Mouse (Mus musculus): ENCODE measurements at regions not wholly inside any gene's neighbourhood (a gene's known extent, or its start where the extent isn't known, plus 50 kb on each side); places are given as distances from the start of the nearest gene placed in this dataset.

- no peak for ATAC-seq (replicated peaks; ENCODE audit: low FRiP score, low TSS enrichment, low read depth)
These were observed 76.9 kb upstream of the Rfx3 start for GRCm38 (mm10) chr19:28087607-28088546.

GRCm38 (mm10) chr19:28070386-28070785 lies 59.4 kb upstream of the Rfx3 start:
- no peaks in the 10 kb centered on the region for H3K27me3 ChIP-seq (replicated peaks; ENCODE audit: control insufficient read depth, insufficient read depth, low read length)
- H3K27ac ChIP-seq (ENCODE audit: low read depth): no peak overlapping the region
- no peak overlapping the region for H3K4me3 ChIP-seq (ENCODE audit: low read depth, low read length)
- ATAC-seq (replicated peaks; ENCODE audit: low FRiP score, low TSS enrichment, low read depth) (no peak), DNase-seq (ENCODE audit: low spot score) (no peak)
- WGBS: 93% methylated on average over 3 of the region's 3 CpGs
- H3K9ac ChIP-seq (ENCODE audit: low read length): no peak overlapping the region
- no peak overlapping the region for H3K4me2 ChIP-seq (ENCODE audit: low read length)
- no peaks in the 10 kb centered on the region for H3K9me3 ChIP-seq (ENCODE audit: control insufficient read depth, low read length)
- no peaks in the 10 kb centered on the region for H3K4me1 ChIP-seq (replicated peaks; ENCODE audit: control insufficient read depth, insufficient read depth, low read length)
- no peaks in the 10 kb centered on the region for H3K36me3 ChIP-seq (ENCODE audit: control insufficient read depth, insufficient read depth, low read length)

More at GRCm38 (mm10) chr19:28087607-28088546, 76.9 kb upstream of the Rfx3 start:
- Histone ChIP-seq H3K27ac (ENCODE audit: low read depth) (no peak overlapping the region), H3K36me3 (ENCODE audit: control insufficient read depth, insufficient read depth, low read length) (no peaks in the 10 kb centered on the region), H3K9me3 (ENCODE audit: control insufficient read depth, low read length) (no peaks in the 10 kb centered on the region), H3K4me1 (replicated peaks; ENCODE audit: control insufficient read depth, insufficient read depth, low read length) (no peaks in the 10 kb centered on the region), H3K4me2 (ENCODE audit: low read length) (no peak overlapping the region), H3K27me3 (replicated peaks; ENCODE audit: control insufficient read depth, insufficient read depth, low read length) (no peaks in the 10 kb centered on the region), H3K4me3 (ENCODE audit: low read depth, low read length) (no peak overlapping the region), H3K9ac (ENCODE audit: low read length) (no peak overlapping the region)
- no peak for DNase-seq (ENCODE audit: low spot score)
- 79% methylated on average over 12 of the region's 12 CpGs for WGBS

All from intestine, embryonic 14.5 days (tissue).